Mouse (Mus musculus): ENCODE data around the gene H2-DMb1. TPM values are rescaled to one million over a fixed set of nuclear protein-coding genes. Genes with fewer than 3 reads are reported as not detected.
"Not testable (repeated sequence)": the region's sequence is repeated elsewhere in the genome, so short reads cannot be mapped to it uniquely, and the experiment has no call there.

Gene H2-DMb1
- total RNA-seq, 2 experiments from 2014 or later = 3.5 to 6.0 TPM

- no peak for DNase-seq
These were observed 9.4 kb upstream of the H2-DMb1 start for GRCm38 (mm10) chr17:34143461-34143860.

- not testable (repeated sequence) for DNase-seq
These were observed 8.7 kb upstream of the H2-DMb1 start for GRCm38 (mm10) chr17:34144221-34144620.

- DNase-seq = no peak
These were observed 7.9 kb upstream of the H2-DMb1 start for GRCm38 (mm10) chr17:34144960-34145371.

- no peak for DNase-seq
These were observed 2.7 kb downstream of the H2-DMb1 start for GRCm38 (mm10) chr17:34155534-34155933.

DNA sequence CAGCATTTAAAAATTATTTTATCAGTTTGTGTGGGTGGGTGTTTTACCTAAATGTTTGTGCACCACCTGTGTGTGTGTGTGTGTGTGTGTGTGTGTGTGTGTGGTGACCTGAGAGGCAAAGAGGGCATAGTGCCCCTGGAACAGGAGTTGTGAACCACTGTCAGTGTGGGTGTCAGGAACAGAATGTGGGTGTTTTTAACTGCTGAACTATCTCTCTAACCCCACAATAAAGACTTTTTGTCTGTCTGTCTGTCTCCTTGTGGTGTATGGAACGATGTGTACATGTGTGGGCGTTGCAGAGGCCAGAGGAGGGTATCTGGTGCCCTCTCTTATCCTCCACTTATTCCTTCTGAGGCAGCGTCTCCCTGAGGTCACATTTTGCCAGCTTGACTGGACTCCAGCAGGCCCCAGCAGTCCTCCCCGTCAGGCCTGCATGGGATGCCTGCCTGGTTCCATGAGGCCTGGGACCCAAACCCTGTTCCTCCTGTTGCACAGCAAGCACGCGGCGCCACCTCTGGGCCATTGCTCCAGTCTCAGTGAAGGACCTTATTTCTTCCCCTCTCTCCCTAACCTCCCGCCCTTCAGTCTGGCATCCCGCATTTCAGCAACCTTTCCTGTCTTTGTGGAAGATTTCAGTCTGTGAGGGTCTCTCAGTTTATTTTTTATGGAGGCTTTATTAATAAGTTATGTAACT, 11.5 kb downstream of the H2-DMb1 start:
- DNase-seq = peak; percentile 28 to 49

- DNase-seq = no peak
These were observed 12.3 kb downstream of the H2-DMb1 start for GRCm38 (mm10) chr17:34165033-34165730.

GRCm38 (mm10) chr17:34169279-34169678, 16.4 kb downstream of the H2-DMb1 start:
- DNase-seq = peak; percentile 34 to 56

DNA sequence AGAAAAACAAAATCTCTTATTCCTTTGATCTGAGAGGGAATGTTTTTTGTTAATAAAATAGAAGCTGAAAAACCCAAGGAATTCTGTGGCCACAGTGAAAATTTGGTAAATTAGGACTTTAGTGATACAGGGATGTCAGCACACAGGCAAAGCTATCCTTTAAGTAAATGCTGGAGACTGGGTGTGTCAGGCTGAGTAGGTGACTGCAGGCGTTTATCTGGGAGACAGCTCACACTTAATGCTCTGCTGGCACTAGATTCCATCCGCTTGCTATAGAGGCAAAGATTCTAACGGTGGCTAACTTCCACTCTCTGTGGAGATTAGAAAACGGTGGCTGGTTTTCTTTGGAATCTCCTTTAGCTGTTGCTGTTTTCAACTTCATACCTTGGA, 17.6 kb downstream of the H2-DMb1 start:
- DNase-seq = no peak

GRCm38 (mm10) chr17:34170877-34171498, 18.1 kb downstream of the H2-DMb1 start:
- peak; percentile 81 to 83 for DNase-seq

GRCm38 (mm10) chr17:34172528-34172927, 19.7 kb downstream of the H2-DMb1 start:
- DNase-seq = no peak

DNA sequence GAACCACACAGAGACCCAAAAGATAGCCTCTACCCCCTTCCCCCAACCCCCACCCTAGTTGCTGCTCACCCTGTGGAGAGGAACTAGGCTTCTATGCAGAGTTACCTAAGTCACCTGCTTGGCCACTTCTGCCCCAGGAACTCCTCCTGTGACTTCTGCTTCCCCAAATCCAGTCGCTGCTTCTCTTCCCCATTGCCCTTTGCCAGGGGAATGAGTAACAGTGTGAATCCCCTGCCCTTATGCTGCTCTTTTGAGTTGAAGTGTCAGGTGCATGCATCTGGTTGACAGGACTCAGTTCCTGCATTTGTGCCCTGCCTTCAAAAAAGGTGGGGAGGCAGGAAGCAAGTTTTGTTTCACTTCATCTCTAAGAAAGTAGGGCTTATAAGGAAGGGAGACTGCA, 21.2 kb downstream of the H2-DMb1 start:
- DNase-seq = no peak

DNA sequence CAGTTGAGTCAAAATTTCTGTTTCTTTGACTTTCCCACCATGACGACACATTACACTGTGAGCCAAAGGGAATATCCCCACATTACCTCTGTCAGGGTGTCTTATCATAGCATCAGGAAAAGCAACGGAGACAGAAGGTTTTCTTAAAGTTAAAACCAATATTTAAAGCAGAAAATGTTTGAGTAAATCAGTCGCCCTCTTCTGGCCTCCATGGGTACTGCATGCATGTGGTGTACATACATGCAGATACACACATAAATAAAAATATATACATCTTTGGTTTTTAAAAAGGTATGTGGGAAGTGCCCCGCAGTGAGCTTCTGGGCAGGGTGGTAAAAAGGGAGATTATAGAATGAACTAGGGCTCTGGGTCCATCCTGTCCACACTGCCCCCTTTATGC, 24.3 kb downstream of the H2-DMb1 start:
- no peak for DNase-seq

GRCm38 (mm10) chr17:34179019-34179418, 26.1 kb downstream of the H2-DMb1 start:
- DNase-seq = no peak

- DNase-seq = no peak
These were observed 27.3 kb downstream of the H2-DMb1 start for GRCm38 (mm10) chr17:34179913-34180859.

DNA sequence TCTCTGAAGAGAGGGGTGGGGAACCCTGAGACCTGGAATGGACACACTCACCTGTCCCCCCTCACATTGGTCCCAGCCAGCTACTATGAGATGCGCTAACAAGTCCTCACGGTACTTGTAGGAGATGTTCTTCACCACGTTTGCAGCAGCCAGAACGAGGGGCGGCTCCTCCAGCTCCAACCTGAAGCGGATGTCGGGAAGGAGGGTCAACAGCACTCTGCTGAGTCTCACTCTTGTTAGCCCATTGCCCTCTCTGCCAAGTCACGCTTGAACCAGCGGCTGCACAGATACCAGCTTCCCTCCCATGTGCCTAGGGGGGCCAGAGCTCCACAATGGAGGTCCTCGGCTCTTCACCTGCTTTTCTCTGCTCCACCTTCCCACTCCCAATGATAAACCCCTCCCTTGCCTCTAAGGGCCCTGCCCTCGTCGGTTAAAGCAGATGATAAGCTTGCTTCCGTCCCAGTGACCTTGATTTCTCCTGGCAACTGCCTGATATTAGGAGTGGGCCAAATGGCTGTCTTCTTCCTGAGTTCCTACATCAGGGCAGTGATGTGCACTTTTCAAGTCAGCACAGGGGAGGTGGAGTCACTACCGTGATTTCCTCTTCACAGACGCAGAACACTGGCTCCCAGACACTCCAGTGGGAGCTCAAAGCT, 30.8 kb downstream of the H2-DMb1 start:
- no peak for DNase-seq

DNA sequence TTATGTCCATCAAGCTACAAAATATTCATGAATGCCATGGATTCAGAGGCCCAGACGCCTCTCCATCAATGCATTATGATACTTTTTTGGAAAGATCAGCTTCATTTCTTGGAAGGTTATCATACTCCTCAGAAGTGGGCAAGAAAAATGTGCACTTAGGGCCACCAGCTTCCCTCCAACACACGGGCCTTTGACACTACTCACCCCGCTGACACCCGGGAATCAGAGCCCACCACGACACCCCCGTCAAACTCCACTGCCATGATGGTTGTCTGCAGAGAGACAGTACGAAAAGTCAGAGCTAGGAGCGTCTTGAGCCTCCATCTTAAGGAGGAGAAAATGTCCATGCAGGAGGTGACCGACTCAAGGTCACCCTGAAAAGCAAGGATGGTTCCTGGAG, 32.7 kb downstream of the H2-DMb1 start:
- no peak for DNase-seq

GRCm38 (mm10) chr17:34186885-34187260, 34.0 kb downstream of the H2-DMb1 start:
- no peak for DNase-seq

DNA sequence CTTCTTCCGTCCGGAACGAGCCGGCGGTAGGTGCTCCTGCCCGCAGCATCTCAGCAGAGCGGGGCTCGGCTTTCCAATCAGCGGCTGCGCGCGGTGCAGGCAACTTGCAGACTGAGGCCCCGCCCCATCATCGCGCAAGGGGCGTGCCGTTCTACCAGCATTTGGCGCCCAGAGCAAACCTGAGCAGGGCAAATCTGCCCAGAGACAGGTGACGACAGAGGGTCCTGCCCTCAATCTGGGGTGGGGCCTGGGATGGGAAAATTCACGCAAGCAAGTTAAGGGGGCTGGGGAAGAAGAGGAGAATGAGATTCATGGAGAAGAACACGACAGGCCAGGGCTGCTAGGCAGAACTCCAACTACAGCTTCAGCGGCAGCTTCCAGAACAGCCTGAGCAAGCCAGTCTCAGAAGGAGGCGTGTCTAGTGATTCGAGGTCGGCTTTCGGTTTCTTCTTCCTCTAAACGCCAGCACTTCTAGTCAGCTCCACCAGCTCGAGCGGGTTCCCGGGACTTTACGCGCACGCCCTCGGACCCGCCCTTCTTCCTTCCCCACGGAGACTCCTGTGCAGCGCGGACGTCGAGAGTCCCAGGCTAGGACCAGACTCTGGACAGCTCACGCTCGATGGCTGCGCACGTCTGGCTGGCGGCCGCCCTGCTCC, 34.5 kb downstream of the H2-DMb1 start, which contains the start of the genes Tap1 and Psmb9:
TSS of gene Tap1 (plus strand) at position 293 of the 656 bp plus-strand sequence.
TSS of gene Psmb9 (minus strand) at position 504 of the 656 bp plus-strand sequence.
- peak; percentile 100 for DNase-seq

GRCm38 (mm10) chr17:34188010-34188409, 35.1 kb downstream of the H2-DMb1 start:
- peak; percentile 62 to 64 for DNase-seq

- no peak for DNase-seq
These were observed 36.1 kb downstream of the H2-DMb1 start for GRCm38 (mm10) chr17:34188986-34189385.

DNA sequence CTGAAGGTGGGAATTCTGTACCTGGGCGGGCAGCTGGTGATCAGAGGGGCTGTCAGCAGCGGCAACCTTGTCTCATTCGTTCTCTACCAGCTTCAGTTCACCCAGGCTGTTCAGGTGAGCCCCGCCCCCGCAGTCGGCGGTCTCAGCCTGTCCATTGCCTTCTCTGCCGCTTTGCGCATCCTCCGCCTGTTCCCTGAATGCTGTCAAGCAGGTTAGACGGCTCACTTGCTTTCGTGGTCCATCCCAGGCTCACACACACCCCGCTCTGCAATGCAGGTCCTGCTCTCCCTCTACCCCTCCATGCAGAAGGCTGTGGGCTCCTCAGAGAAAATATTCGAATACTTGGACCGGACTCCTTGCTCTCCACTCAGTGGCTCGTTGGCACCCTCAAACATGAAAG, 40.0 kb downstream of the H2-DMb1 start:
- no peak for DNase-seq
